Mouse (Mus musculus) embryonic facial prominence, embryonic 10.5 days (tissue): ENCODE results near the gene Cnn2. TPM values are rescaled to one million over a fixed set of nuclear protein-coding genes. Genes with fewer than 3 reads are reported as not detected.

Experiments used
- DNase-seq: peaks from one replicate; pipeline ENCODE4 v3.0.0-alpha.2; 2017; ENCODE audit warnings: low spot score
- H3K27ac ChIP-seq: fragments of 300-500 bp; sonication (generic); replicated peaks from 2 replicates; pipeline ENCODE4 v1.5.1; 2016; ENCODE audit warnings: mild to moderate bottlenecking
- H3K27me3 ChIP-seq: fragments of 300-500 bp; sonication (generic); replicated peaks from 2 replicates; pipeline ENCODE4 v1.6.1; 2016; ENCODE audit warnings: low read depth, mild to moderate bottlenecking; ENCODE audit not compliant: poor library complexity, severe bottlenecking
- H3K36me3 ChIP-seq: fragments of 300-500 bp; sonication (generic); replicated peaks from 2 replicates; pipeline ENCODE4 v1.6.1; 2016; ENCODE audit warnings: mild to moderate bottlenecking, moderate library complexity
- H3K4me1 ChIP-seq: fragments of 300-500 bp; sonication (generic); 2 replicates; pipeline ENCODE4 v1.6.1; 2016
- H3K4me3 ChIP-seq: fragments of 300-500 bp; sonication (generic); 2 replicates; pipeline ENCODE4 v1.5.1; 2016; ENCODE audit warnings: mild to moderate bottlenecking, moderate library complexity
- H3K9me3 ChIP-seq: fragments of 300-500 bp; sonication (generic); 2 replicates; pipeline ENCODE4 v1.6.1; 2016; ENCODE audit warnings: mild to moderate bottlenecking
- WGBS: fragments of 180-500 bp; shearing (Covaris S2); methylation state at CpG from one replicate; pipeline ENCODE4 v1.1.7; 2016; 5-methylcytosine and 5-hydroxymethylcytosine counted together
- polyA plus RNA-seq: library from polyadenylated mRNA; unstranded; fragments of >200 nt; fragmentation: Nextera tagmentation; extraction: Ambion mirVana; gene quantifications from 2 replicates; pipeline ENCODE4 v1.2.1, GENCODE M21; 2016

The Cnn2 gene
- polyA plus RNA-seq, 1 experiment from 2014 or later, result 253 TPM

- H3K36me3 ChIP-seq, result 0 out of 2 replicates have a peak, but pooled peaks cover under 1% of the 10 kb centered on the region
- 65% methylated on average over 11 of the region's 11 CpGs for WGBS
- H3K27me3 ChIP-seq, result peaks cover 86% of the 10 kb centered on the region
- DNase-seq, result no peak
- H3K4me1 ChIP-seq, result peaks cover 51% of the 10 kb centered on the region
- H3K4me3 ChIP-seq, result peak within 1 kb of the TSS; percentile 13; the same call in 1 of the 2 replicates
- H3K27ac ChIP-seq, result no peak within 1 kb of the TSS
- no peaks in the 10 kb centered on the region for H3K9me3 ChIP-seq
Observed at GRCm38 (mm10) chr10:80016511-80016910, 28.1 kb downstream of the Cnn2 start, which contains the start of gene Arhgap45. TSS of gene Arhgap45 (plus strand) at chr10:80016653.

GRCm38 (mm10) chr10:80016931-80017330 lies 28.5 kb downstream of the Cnn2 start:
- Histone ChIP-seq H3K4me1 (peaks cover 51% of the 10 kb centered on the region), H3K36me3 (peaks cover 4% of the 10 kb centered on the region; the same call in 1 of the 2 replicates), H3K27ac (no peak overlapping the region), H3K4me3 (peak overlapping the region; percentile 13; the same call in 1 of the 2 replicates), H3K9me3 (no peaks in the 10 kb centered on the region), H3K27me3 (peaks cover 82% of the 10 kb centered on the region)
- DNase-seq, result no peak
- WGBS, result 88% methylated on average over 10 of the region's 10 CpGs

GRCm38 (mm10) chr10:80017361-80017760 lies 29.0 kb downstream of the Cnn2 start:
- Histone ChIP-seq H3K4me3 (no peak overlapping the region), H3K36me3 (peaks cover 9% of the 10 kb centered on the region), H3K9me3 (no peaks in the 10 kb centered on the region), H3K27me3 (peaks cover 77% of the 10 kb centered on the region), H3K27ac (no peak overlapping the region), H3K4me1 (peaks cover 51% of the 10 kb centered on the region)
- 60% methylated on average over 3 of the region's 3 CpGs for WGBS
- DNase-seq, result no peak

- 78% methylated on average over 14 of the region's 14 CpGs for WGBS
- Histone ChIP-seq H3K4me3 (peak overlapping the region; percentile 31; the same call in 1 of the 2 replicates), H3K27ac (no peak overlapping the region), H3K4me1 (peaks cover 51% of the 10 kb centered on the region), H3K9me3 (no peaks in the 10 kb centered on the region), H3K27me3 (peaks cover 73% of the 10 kb centered on the region), H3K36me3 (peaks cover 12% of the 10 kb centered on the region)
- DNase-seq, result no peak
Observed at GRCm38 (mm10) chr10:80017771-80018170, 29.4 kb downstream of the Cnn2 start.

GRCm38 (mm10) chr10:80018739-80019297 lies 30.4 kb downstream of the Cnn2 start:
- Histone ChIP-seq H3K9me3 (no peaks in the 10 kb centered on the region), H3K4me1 (peaks cover 45% of the 10 kb centered on the region), H3K27ac (peak overlapping the region; percentile 91), H3K4me3 (peak overlapping the region; percentile 56), H3K36me3 (peaks cover 16% of the 10 kb centered on the region), H3K27me3 (peaks cover 63% of the 10 kb centered on the region)
- WGBS, result 4% methylated on average over 15 of the region's 15 CpGs
- peak; percentile 52 for DNase-seq

GRCm38 (mm10) chr10:80019471-80020131 lies 31.2 kb downstream of the Cnn2 start:
- Histone ChIP-seq H3K27me3 (peaks cover 55% of the 10 kb centered on the region), H3K4me3 (peak overlapping the region; percentile 56), H3K27ac (peak overlapping the region; percentile 91), H3K9me3 (no peaks in the 10 kb centered on the region), H3K36me3 (peaks cover 21% of the 10 kb centered on the region), H3K4me1 (peaks cover 38% of the 10 kb centered on the region)
- peak; percentile 73 for DNase-seq
- WGBS, result 3% methylated on average over 20 of the region's 20 CpGs

GRCm38 (mm10) chr10:80020191-80020590 lies 31.8 kb downstream of the Cnn2 start:
- H3K4me3 ChIP-seq, result peak overlapping the region; percentile 56

GRCm38 (mm10) chr10:80020603-80021319 lies 32.4 kb downstream of the Cnn2 start:
- Histone ChIP-seq H3K4me3 (peak overlapping the region; percentile 56), H3K27me3 (peaks cover 43% of the 10 kb centered on the region)
- WGBS, result 82% methylated on average over 18 of the region's 18 CpGs

More at GRCm38 (mm10) chr10:80020191-80020590, 31.8 kb downstream of the Cnn2 start:
- H3K36me3 ChIP-seq, result peaks cover 21% of the 10 kb centered on the region
- no peaks in the 10 kb centered on the region for H3K9me3 ChIP-seq
- WGBS, result 22% methylated on average over 11 of the region's 11 CpGs
- peak overlapping the region; percentile 91 for H3K27ac ChIP-seq
- peaks cover 49% of the 10 kb centered on the region for H3K27me3 ChIP-seq
- peaks cover 32% of the 10 kb centered on the region for H3K4me1 ChIP-seq
- no peak for DNase-seq

GRCm38 (mm10) chr10:80021320-80021641 lies 32.9 kb downstream of the Cnn2 start:
- DNase-seq, result no peak
- no peaks in the 10 kb centered on the region for H3K9me3 ChIP-seq
- WGBS, result 91% methylated on average over 13 of the region's 13 CpGs
- H3K36me3 ChIP-seq, result peaks cover 25% of the 10 kb centered on the region
- peaks cover 41% of the 10 kb centered on the region for H3K4me1 ChIP-seq
- 0 out of 2 replicates have a peak overlapping the region, but pooled peaks have one; percentile 3 for H3K4me3 ChIP-seq
- peaks cover 38% of the 10 kb centered on the region for H3K27me3 ChIP-seq
- no peak overlapping the region for H3K27ac ChIP-seq

More at GRCm38 (mm10) chr10:80020603-80021319, 32.4 kb downstream of the Cnn2 start:
- Histone ChIP-seq H3K36me3 (peaks cover 21% of the 10 kb centered on the region), H3K9me3 (no peaks in the 10 kb centered on the region), H3K4me1 (peaks cover 36% of the 10 kb centered on the region), H3K27ac (no peak overlapping the region; the same call in 1 of the 2 replicates)
- no peak for DNase-seq

- DNase-seq, result no peak
- Histone ChIP-seq H3K27me3 (peaks cover 29% of the 10 kb centered on the region), H3K9me3 (no peaks in the 10 kb centered on the region), H3K27ac (no peak overlapping the region), H3K4me3 (no peak overlapping the region), H3K4me1 (peaks cover 39% of the 10 kb centered on the region), H3K36me3 (peaks cover 34% of the 10 kb centered on the region)
- WGBS, result 94% methylated on average over 12 of the region's 12 CpGs
Observed at GRCm38 (mm10) chr10:80022164-80022563, 33.8 kb downstream of the Cnn2 start.

- Histone ChIP-seq H3K9me3 (no peaks in the 10 kb centered on the region), H3K4me1 (peaks cover 39% of the 10 kb centered on the region), H3K4me3 (0 out of 2 replicates have a peak overlapping the region, but pooled peaks have one; percentile 3), H3K27me3 (peaks cover 23% of the 10 kb centered on the region), H3K27ac (no peak overlapping the region), H3K36me3 (peaks cover 38% of the 10 kb centered on the region)
- DNase-seq, result no peak
- 95% methylated on average over 8 of the region's 8 CpGs for WGBS
Observed at GRCm38 (mm10) chr10:80022806-80023205, 34.4 kb downstream of the Cnn2 start.

- Histone ChIP-seq H3K9me3 (no peaks in the 10 kb centered on the region), H3K4me3 (no peak overlapping the region), H3K36me3 (peaks cover 46% of the 10 kb centered on the region), H3K27me3 (peaks cover 17% of the 10 kb centered on the region), H3K4me1 (peaks cover 35% of the 10 kb centered on the region), H3K27ac (no peak overlapping the region)
- no peak for DNase-seq
- 87% methylated on average over 5 of the region's 5 CpGs for WGBS
Observed at GRCm38 (mm10) chr10:80023758-80024157, 35.4 kb downstream of the Cnn2 start.
